Mouse (Mus musculus) spleen, adult 2 months (tissue): ENCODE results near the gene Rasl12. TPM values are rescaled to one million over a fixed set of nuclear protein-coding genes. Genes with fewer than 3 reads are reported as not detected.

Source experiments
- DNase-seq, 2 experiments: peaks; one replicate each; pipeline versions ENCODE4 v3.0.0 to v3.0.0-alpha.2; 2012 to 2021; ENCODE audit warnings: low spot score in 2 of 2, low read depth in 1 of 2
- H3K27ac ChIP-seq: fragments of 200-500 bp; 2 replicates; pipeline ENCODE4 v1.5.1; 2012; ENCODE audit warnings: low read length, inconsistent platforms; ENCODE audit not compliant: insufficient read depth
- H3K27me3 ChIP-seq: fragments of 200-500 bp; 2 replicates; pipeline ENCODE4 v1.6.1; 2012; ENCODE audit warnings: mild to moderate bottlenecking, moderate library complexity, low read length, inconsistent platforms; ENCODE audit not compliant: control insufficient read depth, insufficient read depth
- H3K36me3 ChIP-seq: fragments of 200-500 bp; 2 replicates; pipeline ENCODE4 v1.6.1; 2012; ENCODE audit warnings: mild to moderate bottlenecking, low read length, inconsistent platforms; ENCODE audit not compliant: control insufficient read depth, insufficient read depth
- H3K4me1 ChIP-seq: fragments of 200-500 bp; 2 replicates; pipeline ENCODE4 v1.6.1; 2011; ENCODE audit warnings: inconsistent platforms; ENCODE audit not compliant: control insufficient read depth, insufficient read depth, insufficient read length
- H3K4me3 ChIP-seq: fragments of 200-500 bp; 2 replicates; pipeline ENCODE4 v1.5.1; 2011; ENCODE audit warnings: mild to moderate bottlenecking, inconsistent platforms; ENCODE audit not compliant: insufficient read depth, insufficient read length; ENCODE audit errors: extremely low read depth
- CTCF ChIP-seq: fragments of 200-500 bp; IDR thresholded peaks from 2 replicates; pipeline ENCODE4 v1.5.1; 2011; ENCODE audit warnings: mild to moderate bottlenecking, inconsistent platforms; ENCODE audit not compliant: insufficient read depth, insufficient read length, insufficient replicate concordance; ENCODE audit errors: extremely low read depth
- POLR2A ChIP-seq: fragments of 200-500 bp; IDR thresholded peaks from 2 replicates; pipeline ENCODE4 v1.6.1; 2011; ENCODE audit warnings: low read depth, low read length, inconsistent platforms
- WGBS: fragments of 180-500 bp; shearing (Covaris S2); methylation state at CpG from one replicate; pipeline ENCODE4 v1.1.7; 2018; 5-methylcytosine and 5-hydroxymethylcytosine counted together
- polyA plus RNA-seq: library from polyadenylated mRNA; depleted of rRNA; stranded (reverse); fragments of >200 nt; gene quantifications from 2 replicates; pipeline ENCODE4 v1.2.3, GENCODE M21; 2012

Gene Rasl12
- polyA plus RNA-seq, 1 experiment, result 4.8 TPM

DNA sequence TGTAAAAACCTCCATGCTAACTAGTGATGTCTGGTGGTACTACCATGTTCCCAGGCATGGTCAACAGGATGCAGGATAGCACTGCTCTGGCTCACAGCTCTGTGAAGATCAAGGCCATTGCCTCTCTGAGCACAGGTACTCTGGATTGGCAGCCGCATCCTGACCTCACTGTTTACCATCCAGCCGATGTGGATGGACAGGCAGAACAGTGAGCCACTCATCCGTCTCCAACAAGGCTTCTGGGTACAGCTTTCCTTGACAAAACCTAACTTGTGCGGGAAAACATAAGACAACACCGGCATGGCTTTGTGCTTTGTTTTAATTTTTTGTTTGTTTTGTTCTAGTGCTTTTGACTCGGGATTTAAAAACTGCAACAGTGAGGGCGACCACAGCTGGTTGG, 32.6 kb upstream of the Rasl12 start:
- no peaks in the 10 kb centered on the region for H3K36me3 ChIP-seq
- H3K27ac ChIP-seq, result no peak overlapping the region
- H3K4me3 ChIP-seq, result no peak overlapping the region
- H3K4me1 ChIP-seq, result no peaks in the 10 kb centered on the region
- whole genome bisulfite sequencing, result 90% methylated on average over 7 of the region's 7 CpGs
- no peak for DNase-seq
- no peaks in the 10 kb centered on the region for H3K27me3 ChIP-seq
- TF ChIP-seq POLR2A (no peak), CTCF (no peak)

DNA sequence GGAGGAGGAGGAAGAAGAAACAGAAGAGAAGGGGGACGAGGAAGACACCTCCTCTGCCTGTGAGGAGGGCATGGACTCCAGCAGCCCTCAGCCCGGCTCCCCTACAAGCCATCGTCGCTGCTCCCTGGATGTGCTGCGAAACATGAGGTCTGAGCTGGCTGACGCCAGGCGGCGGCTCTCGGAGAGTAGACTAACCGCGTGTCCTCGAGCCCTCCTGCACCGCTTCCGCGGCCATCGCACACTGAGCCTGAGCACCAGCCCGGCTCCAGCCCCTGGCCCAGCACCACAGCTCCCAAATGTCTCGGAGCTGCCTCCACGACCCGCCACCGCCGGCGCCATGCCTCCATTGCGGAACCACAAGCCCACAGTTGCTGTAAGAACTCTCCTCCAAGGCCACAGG, 26.6 kb upstream of the Rasl12 start:
- 92% methylated on average over 24 of the region's 24 CpGs for WGBS
- no peak for DNase-seq
- H3K4me1 ChIP-seq, result no peaks in the 10 kb centered on the region
- no peak overlapping the region for H3K27ac ChIP-seq
- no peak for TF ChIP-seq POLR2A
- no peak for TF ChIP-seq CTCF
- H3K36me3 ChIP-seq, result no peaks in the 10 kb centered on the region; the same call in 1 of the 2 replicates
- no peak overlapping the region for H3K4me3 ChIP-seq
- H3K27me3 ChIP-seq, result no peaks in the 10 kb centered on the region

DNA sequence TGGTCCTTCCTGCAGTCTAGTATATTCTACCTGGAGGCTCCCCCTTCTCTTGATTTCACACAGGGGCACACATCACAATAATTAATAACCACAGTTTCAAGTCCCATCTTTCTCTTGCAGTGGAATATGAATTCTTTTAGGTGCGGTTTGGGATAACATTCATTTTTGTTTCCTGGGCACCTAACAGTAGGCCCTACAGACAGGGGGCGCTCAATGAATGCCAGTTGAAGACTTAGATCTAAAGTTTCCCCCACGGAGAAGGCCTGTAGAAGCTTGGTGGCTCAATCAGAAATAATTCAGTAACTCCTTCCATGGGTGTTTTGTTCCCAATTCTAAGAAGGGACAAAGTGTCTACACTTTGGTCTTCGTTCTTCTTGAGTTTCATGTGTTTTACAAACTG, 25.9 kb upstream of the Rasl12 start:
- Histone ChIP-seq H3K27ac (no peak overlapping the region), H3K4me1 (no peaks in the 10 kb centered on the region), H3K4me3 (no peak overlapping the region), H3K36me3 (no peaks in the 10 kb centered on the region; the same call in 1 of the 2 replicates), H3K27me3 (no peaks in the 10 kb centered on the region)
- no peak for DNase-seq
- WGBS, result 59% methylated on average over 4 of the region's 4 CpGs
- TF ChIP-seq CTCF (no peak), POLR2A (no peak)

DNA sequence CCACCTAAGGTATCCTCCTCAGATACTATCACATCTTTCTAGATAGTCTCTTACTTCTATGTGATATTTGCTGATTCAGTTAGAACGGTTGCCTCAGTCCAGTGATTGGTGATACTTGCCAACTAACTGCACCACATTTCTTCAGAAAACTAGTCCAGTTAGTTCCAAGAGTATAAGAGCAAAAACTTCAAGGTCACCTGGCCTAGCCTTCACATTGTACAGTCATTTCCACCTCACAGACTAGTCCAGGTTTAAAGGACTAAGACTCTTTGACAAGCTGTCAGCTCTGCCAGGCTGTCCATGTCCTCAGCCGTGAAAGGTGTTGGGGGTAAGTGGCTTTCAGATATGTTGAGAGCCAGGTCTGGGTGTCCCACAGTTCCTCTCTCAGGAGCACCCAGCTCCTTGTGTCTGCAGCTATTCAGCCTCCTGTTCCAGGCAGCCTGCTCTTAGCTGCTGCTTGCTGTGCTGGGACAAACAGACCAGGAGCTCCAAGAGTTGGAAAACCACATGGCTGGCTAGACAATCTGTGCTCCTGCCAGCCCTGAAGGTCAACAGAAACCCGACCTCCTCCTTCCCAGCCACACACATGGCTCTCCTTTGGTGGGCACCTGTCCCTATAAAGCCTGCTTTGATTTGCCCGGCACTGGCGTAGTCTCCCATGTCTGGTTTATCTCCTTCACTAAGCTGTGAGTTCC, 23.7 kb upstream of the Rasl12 start:
- Histone ChIP-seq H3K4me3 (no peak overlapping the region), H3K27me3 (no peaks in the 10 kb centered on the region), H3K4me1 (no peaks in the 10 kb centered on the region), H3K27ac (no peak overlapping the region), H3K36me3 (no peaks in the 10 kb centered on the region; the same call in 1 of the 2 replicates)
- no peak for TF ChIP-seq CTCF
- TF ChIP-seq POLR2A, result no peak
- 91% methylated on average over 5 of the region's 5 CpGs for WGBS
- DNase-seq, result no peak

DNA sequence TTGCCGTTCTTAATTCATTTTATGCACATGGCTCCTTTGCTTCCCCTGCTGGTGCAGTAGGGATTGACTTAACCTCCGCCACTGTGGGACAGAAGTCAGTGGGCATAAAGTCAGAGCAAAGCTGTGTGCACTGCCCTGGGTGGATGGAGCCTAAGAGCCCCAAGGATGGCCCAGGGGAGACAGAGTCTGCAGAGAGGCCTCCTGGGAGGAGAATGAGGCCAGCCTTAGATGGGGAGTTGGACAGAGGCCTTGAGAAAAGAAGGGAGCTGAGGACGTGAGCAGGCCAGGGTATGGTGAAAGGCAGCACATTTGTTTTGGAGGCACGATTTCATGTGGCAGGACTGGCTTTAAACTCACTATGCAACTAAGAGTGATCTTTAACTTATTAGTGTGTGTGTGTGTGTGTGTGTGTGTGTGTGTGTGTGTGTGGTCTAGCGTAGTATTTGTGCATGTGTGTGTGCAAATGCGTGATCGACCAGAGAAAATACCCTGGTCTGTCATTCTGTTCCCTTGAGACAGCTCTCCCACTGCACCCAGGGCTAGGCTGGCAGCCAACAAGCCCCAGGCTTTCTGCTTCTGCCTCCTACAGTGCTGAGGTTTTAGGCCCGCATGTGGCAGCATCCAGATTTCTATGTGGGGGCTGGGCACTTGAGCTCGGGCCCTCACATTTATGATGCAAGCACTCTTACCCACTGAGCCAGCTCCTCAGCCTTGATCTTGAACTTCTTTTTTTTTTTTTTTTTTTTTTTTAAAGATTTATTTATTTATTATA, 23.0 kb upstream of the Rasl12 start:
- DNase-seq, result no peak
- WGBS, result 85% methylated on average over 9 of the region's 9 CpGs
- TF ChIP-seq CTCF (no peak), POLR2A (no peak)
- Histone ChIP-seq H3K27ac (no peak overlapping the region), H3K4me1 (no peaks in the 10 kb centered on the region), H3K27me3 (no peaks in the 10 kb centered on the region), H3K4me3 (no peak overlapping the region), H3K36me3 (no peaks in the 10 kb centered on the region; the same call in 1 of the 2 replicates)

DNA sequence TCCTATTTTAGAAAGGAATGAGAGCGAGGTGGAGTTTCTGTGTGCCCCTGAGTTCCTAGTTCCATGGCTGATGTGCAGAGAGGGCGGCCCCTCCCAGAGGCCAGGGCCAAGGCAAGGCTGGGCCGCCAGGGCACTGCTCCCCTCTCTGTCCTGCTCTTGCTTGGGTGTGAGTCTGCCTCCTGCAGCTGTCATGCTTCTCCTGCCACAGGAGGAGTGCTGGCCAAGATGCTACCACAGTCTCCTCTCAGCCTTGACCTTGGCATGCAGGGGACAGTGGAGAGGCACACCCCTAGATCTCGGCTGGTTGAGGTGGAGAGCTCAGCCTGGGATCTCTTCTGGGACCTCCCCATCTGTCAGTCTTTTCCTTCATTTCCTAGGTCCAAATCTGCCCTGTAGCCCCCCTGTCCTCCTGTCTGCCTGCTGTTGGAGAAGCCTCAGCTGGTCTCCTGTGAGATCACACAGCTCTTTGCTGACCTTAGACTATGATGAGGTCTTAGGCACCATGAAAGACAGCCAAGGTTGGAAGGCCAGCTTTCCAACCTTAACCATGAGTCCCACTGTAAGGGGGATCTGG, 17.2 kb upstream of the Rasl12 start:
- H3K27me3 ChIP-seq, result no peaks in the 10 kb centered on the region

More for the DNA sequence above, 17.2 kb upstream of the Rasl12 start:
- DNase-seq, result no peak
- H3K4me1 ChIP-seq, result no peaks in the 10 kb centered on the region
- TF ChIP-seq CTCF (no peak), POLR2A (no peak)
- H3K27ac ChIP-seq, result no peak overlapping the region
- 85% methylated on average over 4 of the region's 4 CpGs for WGBS
- H3K4me3 ChIP-seq, result no peak overlapping the region
- H3K36me3 ChIP-seq, result no peaks in the 10 kb centered on the region
